Mouse (Mus musculus): ENCODE data around the gene Olfr790. TPM values are rescaled to one million over a fixed set of nuclear protein-coding genes. Genes with fewer than 3 reads are reported as not detected.

The Olfr790 gene
- polyA plus RNA-seq, 1 experiment from 2014 or later, result not detected

Other genes with a start within 250 kb of the Olfr790 start
- gene Olfr776, start 239.4 kb upstream of the Olfr790 start, polyA plus RNA-seq (2015; fragmentation: Nextera tagmentation; extraction: Ambion mirVana), result not detected in 2 replicates
- gene Olfr777, start 227.0 kb upstream of the Olfr790 start, polyA plus RNA-seq (2015; fragmentation: Nextera tagmentation; extraction: Ambion mirVana), result not detected in 2 replicates
- gene Olfr780, start 180.4 kb upstream of the Olfr790 start, polyA plus RNA-seq (2015; fragmentation: Nextera tagmentation; extraction: Ambion mirVana), result not detected in 2 replicates
- gene Olfr781, start 169.6 kb upstream of the Olfr790 start, polyA plus RNA-seq (2015; fragmentation: Nextera tagmentation; extraction: Ambion mirVana), result not detected in 2 replicates
- not detected in 2 replicates for gene Olfr782, start 149.6 kb upstream of the Olfr790 start, polyA plus RNA-seq (2015; fragmentation: Nextera tagmentation; extraction: Ambion mirVana)
- gene Olfr784, start 114.4 kb upstream of the Olfr790 start, polyA plus RNA-seq (2015; fragmentation: Nextera tagmentation; extraction: Ambion mirVana), result 0.05 and 0.06 TPM in 2 replicates
- gene Olfr785, start 93.1 kb upstream of the Olfr790 start, polyA plus RNA-seq (2015; fragmentation: Nextera tagmentation; extraction: Ambion mirVana), result not detected in 2 replicates
- gene Olfr786, start 71.2 kb upstream of the Olfr790 start, polyA plus RNA-seq (2015; fragmentation: Nextera tagmentation; extraction: Ambion mirVana), result not detected in 2 replicates
- not detected in 2 replicates for gene Olfr787, start 36.6 kb upstream of the Olfr790 start, polyA plus RNA-seq (2015; fragmentation: Nextera tagmentation; extraction: Ambion mirVana)
- gene Olfr788, start 27.5 kb upstream of the Olfr790 start, polyA plus RNA-seq (2015; fragmentation: Nextera tagmentation; extraction: Ambion mirVana), result not detected in 2 replicates
- not detected in 2 replicates for gene Olfr789, start 13.7 kb upstream of the Olfr790 start, polyA plus RNA-seq (2015; fragmentation: Nextera tagmentation; extraction: Ambion mirVana)
- gene Olfr791, start 23.3 kb downstream of the Olfr790 start, polyA plus RNA-seq (2015; fragmentation: Nextera tagmentation; extraction: Ambion mirVana), result not detected in 2 replicates
- not detected in 2 replicates for gene Olfr792, start 40.7 kb downstream of the Olfr790 start, polyA plus RNA-seq (2015; fragmentation: Nextera tagmentation; extraction: Ambion mirVana)
- not detected in 2 replicates for gene Olfr794, start 69.2 kb downstream of the Olfr790 start, polyA plus RNA-seq (2015; fragmentation: Nextera tagmentation; extraction: Ambion mirVana)
- gene Olfr796, start 114.1 kb downstream of the Olfr790 start, polyA plus RNA-seq (2015; fragmentation: Nextera tagmentation; extraction: Ambion mirVana), result not detected in 2 replicates
- gene Olfr798, start 129.4 kb downstream of the Olfr790 start, polyA plus RNA-seq (2015; fragmentation: Nextera tagmentation; extraction: Ambion mirVana), result not detected in 2 replicates
- not detected in 2 replicates for gene Olfr799, start 139.0 kb downstream of the Olfr790 start, polyA plus RNA-seq (2015; fragmentation: Nextera tagmentation; extraction: Ambion mirVana)
- gene Olfr800, start 159.2 kb downstream of the Olfr790 start, polyA plus RNA-seq (2015; fragmentation: Nextera tagmentation; extraction: Ambion mirVana), result not detected in 2 replicates
- gene Olfr801, start 175.4 kb downstream of the Olfr790 start, polyA plus RNA-seq (2015; fragmentation: Nextera tagmentation; extraction: Ambion mirVana), result not detected in 2 replicates
- not detected in 2 replicates for gene Olfr802, start 189.7 kb downstream of the Olfr790 start, polyA plus RNA-seq (2015; fragmentation: Nextera tagmentation; extraction: Ambion mirVana)
- gene Olfr803, start 195.8 kb downstream of the Olfr790 start, polyA plus RNA-seq (2015; fragmentation: Nextera tagmentation; extraction: Ambion mirVana), result not detected in 2 replicates
- not detected in 2 replicates for gene Olfr804, start 204.7 kb downstream of the Olfr790 start, polyA plus RNA-seq (2015; fragmentation: Nextera tagmentation; extraction: Ambion mirVana)
- gene Olfr805, start 230.9 kb downstream of the Olfr790 start, polyA plus RNA-seq (2015; fragmentation: Nextera tagmentation; extraction: Ambion mirVana), result not detected in 2 replicates
- not detected in 2 replicates for gene Olfr806, start 243.4 kb downstream of the Olfr790 start, polyA plus RNA-seq (2015; fragmentation: Nextera tagmentation; extraction: Ambion mirVana)